Mouse (Mus musculus): ENCODE measurements around the gene 4930535I16Rik.

The 4930535I16Rik gene

GRCm38 (mm10) chr4:123904333-123905125 lies 13.3 kb downstream of the 4930535I16Rik start, which contains the start of gene Mycbp:
Gene Mycbp (plus strand): TSS chr4:123904832.
- DNase-seq = peak; percentile 99 to 100

GRCm38 (mm10) chr4:123903432-123903831 lies 14.4 kb downstream of the 4930535I16Rik start:
- no peak for DNase-seq

DNA sequence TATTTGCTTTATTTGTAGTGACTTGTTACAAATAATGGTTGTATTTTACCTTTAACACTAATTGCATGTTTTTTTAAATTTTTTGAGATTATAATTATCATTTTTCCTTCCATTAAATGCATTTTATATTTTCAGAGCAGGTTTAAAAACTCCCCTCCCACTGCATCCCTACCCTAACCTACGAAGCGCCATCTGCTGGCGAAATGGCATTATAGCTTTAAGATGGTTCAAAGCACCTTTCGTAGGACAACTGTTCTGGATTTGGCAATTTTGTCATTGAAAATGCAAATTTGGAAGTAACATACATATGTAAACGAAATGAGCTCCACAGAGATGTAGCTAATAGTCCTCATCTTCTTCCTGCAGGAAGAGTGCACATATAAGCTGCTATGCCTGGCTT lies 19.1 kb downstream of the 4930535I16Rik start:
- DNase-seq = peak in 1 of 2 experiments; percentile 47

- no peak for DNase-seq
Measured at GRCm38 (mm10) chr4:123894295-123894694, 23.5 kb downstream of the 4930535I16Rik start.

DNA sequence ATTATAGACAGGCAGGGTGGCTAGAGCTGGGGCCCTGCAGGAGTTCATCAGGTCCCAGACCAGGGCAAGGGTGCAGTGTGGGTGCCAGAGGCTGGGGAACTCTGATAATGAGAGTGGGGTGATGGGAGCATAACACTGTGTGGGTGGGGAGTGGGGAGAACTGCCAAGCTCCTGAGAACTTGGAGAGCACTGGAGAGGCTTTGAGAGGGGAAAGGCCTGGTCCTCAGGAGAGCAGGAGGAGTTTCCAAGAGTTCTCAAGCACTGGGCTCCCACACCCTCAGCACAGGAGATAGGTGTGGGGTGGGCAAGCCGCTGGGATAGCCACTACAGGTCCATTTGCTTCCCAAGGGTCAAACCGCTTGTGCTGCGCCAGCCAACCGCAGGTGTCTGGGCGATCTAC lies 24.1 kb downstream of the 4930535I16Rik start:
- DNase-seq = no peak

All from spleen, adult 18-20 months (tissue).